Mouse (Mus musculus) testis, adult 2 months (tissue): Measurements from ENCODE around the gene Obsl1. TPM values are rescaled to one million over a fixed set of nuclear protein-coding genes. Genes with fewer than 3 reads are reported as not detected.
A peak's percentile ranks its signal among the peaks of the same experiment; 100 is the strongest.

Source experiments
- H3K27ac ChIP-seq: fragments of 200-500 bp; 2 replicates; pipeline ENCODE4 v1.5.1; 2012; ENCODE audit warnings: low read depth, low read length; ENCODE audit not compliant: control insufficient read depth, insufficient read depth
- H3K27me3 ChIP-seq: fragments of 200-500 bp; 2 replicates; pipeline ENCODE4 v1.6.1; 2012; ENCODE audit warnings: mild to moderate bottlenecking, low read length, moderate library complexity; ENCODE audit not compliant: control insufficient read depth, insufficient read depth
- H3K36me3 ChIP-seq: fragments of 200-500 bp; 2 replicates; pipeline ENCODE4 v1.6.1; 2012; ENCODE audit warnings: mild to moderate bottlenecking, low read length; ENCODE audit not compliant: control insufficient read depth, insufficient read depth
- H3K4me1 ChIP-seq: fragments of 200-500 bp; 2 replicates; pipeline ENCODE4 v1.6.1; 2012; ENCODE audit warnings: low read length; ENCODE audit not compliant: control insufficient read depth, insufficient read depth
- H3K4me3 ChIP-seq: fragments of 200-500 bp; 2 replicates; pipeline ENCODE4 v1.5.1; 2012; ENCODE audit warnings: low read depth, mild to moderate bottlenecking, low read length, moderate library complexity, mixed read lengths; ENCODE audit not compliant: control insufficient read depth
- CTCF ChIP-seq: fragments of 200-500 bp; IDR thresholded peaks from 2 replicates; pipeline ENCODE4 v1.5.1; 2012; ENCODE audit warnings: low read depth, mild to moderate bottlenecking, inconsistent platforms, low read length, moderate library complexity; ENCODE audit not compliant: control insufficient read depth, insufficient read depth, insufficient replicate concordance
- POLR2A ChIP-seq: fragments of 200-500 bp; IDR thresholded peaks from 2 replicates; pipeline ENCODE4 v1.6.1; 2012; ENCODE audit warnings: low read depth, mild to moderate bottlenecking, inconsistent platforms, low read length, moderate library complexity; ENCODE audit not compliant: control insufficient read depth
- polyA plus RNA-seq: library from polyadenylated mRNA; depleted of rRNA; stranded (reverse); fragments of >200 nt; gene quantifications from 2 replicates; pipeline ENCODE4 v1.2.3, GENCODE M21; 2012

Gene Obsl1
- polyA plus RNA-seq, 1 experiment, result 46.0 TPM

- no peak overlapping the region for H3K27ac ChIP-seq
Measured at GRCm38 (mm10) chr1:75532280-75533172, 26.3 kb upstream of the Obsl1 start.

GRCm38 (mm10) chr1:75530546-75530945, 24.3 kb upstream of the Obsl1 start:
- Histone ChIP-seq H3K4me3 (no peak overlapping the region), H3K4me1 (no peaks in the 10 kb centered on the region), H3K27ac (no peak overlapping the region), H3K27me3 (no peaks in the 10 kb centered on the region), H3K36me3 (peaks cover 1% of the 10 kb centered on the region)
- TF ChIP-seq POLR2A, result no peak
- TF ChIP-seq CTCF, result peak; percentile 13; the same call in 1 of the 2 replicates

More at GRCm38 (mm10) chr1:75532280-75533172, 26.3 kb upstream of the Obsl1 start:
- Histone ChIP-seq H3K4me3 (no peak overlapping the region), H3K36me3 (peaks cover 1% of the 10 kb centered on the region), H3K4me1 (no peaks in the 10 kb centered on the region), H3K27me3 (no peaks in the 10 kb centered on the region)
- no peak for TF ChIP-seq CTCF
- TF ChIP-seq POLR2A, result no peak

GRCm38 (mm10) chr1:75524679-75525078, 18.4 kb upstream of the Obsl1 start:
- TF ChIP-seq CTCF, result no peak
- no peak for TF ChIP-seq POLR2A
- Histone ChIP-seq H3K27me3 (no peaks in the 10 kb centered on the region), H3K27ac (no peak overlapping the region), H3K4me3 (no peak overlapping the region), H3K36me3 (peaks cover 1% of the 10 kb centered on the region), H3K4me1 (peaks cover 2% of the 10 kb centered on the region; the same call in 1 of the 2 replicates)

GRCm38 (mm10) chr1:75521321-75522031, 15.2 kb upstream of the Obsl1 start, which contains the start of gene Stk11ip:
Stk11ip (plus strand) TSS chr1:75521529.
- Histone ChIP-seq H3K4me1 (peaks cover 2% of the 10 kb centered on the region; the same call in 1 of the 2 replicates), H3K36me3 (no peaks in the 10 kb centered on the region), H3K27me3 (no peaks in the 10 kb centered on the region), H3K27ac (peak within 1 kb of the TSS; percentile 95), H3K4me3 (peak within 1 kb of the TSS; percentile 99)
- TF ChIP-seq POLR2A (peak; percentile 88), CTCF (no peak)

GRCm38 (mm10) chr1:75519576-75519975, 13.3 kb upstream of the Obsl1 start:
- Histone ChIP-seq H3K27me3 (no peaks in the 10 kb centered on the region), H3K27ac (peak overlapping the region; percentile 49), H3K4me3 (no peak overlapping the region), H3K36me3 (no peaks in the 10 kb centered on the region), H3K4me1 (peaks cover 2% of the 10 kb centered on the region; the same call in 1 of the 2 replicates)
- no peak for TF ChIP-seq CTCF
- no peak for TF ChIP-seq POLR2A

GRCm38 (mm10) chr1:75518427-75518826, 12.2 kb upstream of the Obsl1 start:
- Histone ChIP-seq H3K36me3 (no peaks in the 10 kb centered on the region), H3K27ac (no peak overlapping the region), H3K4me3 (no peak overlapping the region), H3K27me3 (no peaks in the 10 kb centered on the region), H3K4me1 (peaks cover 2% of the 10 kb centered on the region; the same call in 1 of the 2 replicates)
- no peak for TF ChIP-seq POLR2A
- no peak for TF ChIP-seq CTCF

- H3K27ac ChIP-seq, result no peak overlapping the region
- TF ChIP-seq POLR2A (no peak), CTCF (no peak)
Measured at GRCm38 (mm10) chr1:75517984-75518383, 11.7 kb upstream of the Obsl1 start.

More at GRCm38 (mm10) chr1:75517984-75518383, 11.7 kb upstream of the Obsl1 start:
- peaks cover 2% of the 10 kb centered on the region; the same call in 1 of the 2 replicates for H3K4me1 ChIP-seq
- H3K36me3 ChIP-seq, result no peaks in the 10 kb centered on the region
- no peaks in the 10 kb centered on the region for H3K27me3 ChIP-seq
- H3K4me3 ChIP-seq, result no peak overlapping the region
